Mouse (Mus musculus) kidney, postnatal 0 days (tissue): Measurements from ENCODE around the gene Chrm3. TPM values are rescaled to one million over a fixed set of nuclear protein-coding genes. Genes with fewer than 3 reads are reported as not detected.
"Not testable (repeated sequence)": the region's sequence is repeated elsewhere in the genome, so short reads cannot be mapped to it uniquely, and the experiment has no call there.

ENCODE experiments used
- ATAC-seq: fragments of 200-750 bp; cut with Nextera tagmentation; replicated peaks from 2 replicates; pipeline ENCODE4 v1.8.0; 2017; ENCODE audit warnings: low read depth, moderate number of reproducible peaks, moderate TSS enrichment, moderate library complexity; ENCODE audit not compliant: low FRiP score
- DNase-seq: peaks from one replicate; pipeline ENCODE4 v3.0.0-alpha.2; 2016; ENCODE audit warnings: low spot score
- H3K27ac ChIP-seq: fragments of 300-500 bp; sonication (generic); 2 replicates; pipeline ENCODE4 v1.5.1; 2014; ENCODE audit warnings: mild to moderate bottlenecking
- H3K27me3 ChIP-seq: fragments of 300-500 bp; sonication (generic); 2 replicates; pipeline ENCODE4 v1.6.1; 2014; ENCODE audit warnings: low read length, mixed read lengths; ENCODE audit not compliant: insufficient read depth
- H3K36me3 ChIP-seq: fragments of 300-500 bp; sonication (generic); 2 replicates; pipeline ENCODE4 v1.6.1; 2014; ENCODE audit warnings: low read length, mixed read lengths; ENCODE audit not compliant: insufficient read depth
- H3K4me1 ChIP-seq: fragments of 300-500 bp; sonication (generic); replicated peaks from 2 replicates; pipeline ENCODE4 v1.6.1; 2014; ENCODE audit warnings: antibody characterized with exemption, low read length, mixed read lengths; ENCODE audit not compliant: insufficient read depth
- H3K4me2 ChIP-seq: fragments of 300-500 bp; sonication (generic); 2 replicates; pipeline ENCODE4 v1.6.1; 2014; ENCODE audit warnings: mild to moderate bottlenecking, low read length, moderate library complexity, mixed read lengths
- H3K4me3 ChIP-seq: fragments of 300-500 bp; sonication (generic); replicated peaks from 2 replicates; pipeline ENCODE4 v1.5.1; 2014; ENCODE audit warnings: low read depth, low read length
- H3K9ac ChIP-seq: fragments of 300-500 bp; sonication (generic); 2 replicates; pipeline ENCODE4 v1.6.1; 2014; ENCODE audit warnings: low read depth, low read length
- H3K9me3 ChIP-seq: fragments of 300-500 bp; sonication (generic); replicated peaks from 2 replicates; pipeline ENCODE4 v1.6.1; 2016; ENCODE audit warnings: low read length, inconsistent platforms, mixed read lengths
- CTCF ChIP-seq: IDR thresholded peaks from 2 replicates; pipeline ENCODE4 v1.5.1; 2016; ENCODE audit warnings: antibody characterized with exemption, low read depth, mild to moderate bottlenecking, moderate library complexity
- WGBS: fragments of 180-500 bp; shearing (Covaris S2); extraction: QIAGEN DNeasy Blood & Tissue Kit; methylation state at CpG from one replicate; pipeline ENCODE4 v1.1.7; 2014; 5-methylcytosine and 5-hydroxymethylcytosine counted together
- polyA plus RNA-seq: library from polyadenylated mRNA; unstranded; fragments of >200 nt; fragmentation: Nextera tagmentation; extraction: Ambion mirVana; gene quantifications from 2 replicates; pipeline ENCODE4 v1.2.1, GENCODE M21; 2015

The Chrm3 gene
- 0.75 and 0.84 TPM in 2 replicates for polyA plus RNA-seq

- peak; percentile 56 for DNase-seq
- 1% methylated on average over 18 of the region's 18 CpGs for WGBS
- peak; percentile 25; the same call in 1 of the 2 replicates for TF ChIP-seq CTCF
- H3K27me3 ChIP-seq, result peaks cover 13% of the 10 kb centered on the region
- H3K27ac ChIP-seq, result no peak within 1 kb of the TSS
- peaks cover 9% of the 10 kb centered on the region; the same call in 1 of the 2 replicates for H3K4me1 ChIP-seq
- ATAC-seq, result peak; percentile 22; the same call in 1 of the 2 replicates
- peak within 1 kb of the TSS; percentile 61 for H3K4me3 ChIP-seq
- peak within 1 kb of the TSS; percentile 51 for H3K9ac ChIP-seq
- no peaks in the 10 kb centered on the region for H3K36me3 ChIP-seq
- no peaks in the 10 kb centered on the region for H3K9me3 ChIP-seq
- H3K4me2 ChIP-seq, result peak within 1 kb of the TSS; percentile 95
Observed at GRCm38 (mm10) chr13:10360777-10361176, at the start of gene Chrm3. Gene Chrm3 (minus strand): TSS chr13:10360847.

- no peak overlapping the region for H3K9ac ChIP-seq
- no peaks in the 10 kb centered on the region for H3K4me1 ChIP-seq
- ATAC-seq, result no peak
- H3K36me3 ChIP-seq, result no peaks in the 10 kb centered on the region
- H3K4me2 ChIP-seq, result no peak overlapping the region
- H3K9me3 ChIP-seq, result no peaks in the 10 kb centered on the region
- no peaks in the 10 kb centered on the region for H3K27me3 ChIP-seq
- no peak for DNase-seq
- no peak overlapping the region for H3K27ac ChIP-seq
- TF ChIP-seq CTCF, result no peak
- 90% methylated on average over 2 of the region's 2 CpGs for WGBS
- no peak overlapping the region for H3K4me3 ChIP-seq
Observed at GRCm38 (mm10) chr13:10394364-10394763, 33.7 kb upstream of the Chrm3 start.

GRCm38 (mm10) chr13:10375487-10375886 is 14.8 kb upstream of the Chrm3 start:
- not testable (repeated sequence) for ATAC-seq, H3K4me1 ChIP-seq, H3K9me3 ChIP-seq, H3K4me2 ChIP-seq, H3K27ac ChIP-seq, H3K9ac ChIP-seq, H3K27me3 ChIP-seq, H3K36me3 ChIP-seq, DNase-seq, H3K4me3 ChIP-seq

- H3K9me3 ChIP-seq, result no peaks in the 10 kb centered on the region
- peaks cover 9% of the 10 kb centered on the region; the same call in 1 of the 2 replicates for H3K4me1 ChIP-seq
- peak; percentile 53; the same call in 1 of the 2 replicates for ATAC-seq
- TF ChIP-seq CTCF, result no peak
- no peaks in the 10 kb centered on the region for H3K36me3 ChIP-seq
- WGBS, result under 1% methylated on average over 60 of the region's 60 CpGs
- H3K4me2 ChIP-seq, result peak overlapping the region; percentile 95
- peaks cover 13% of the 10 kb centered on the region for H3K27me3 ChIP-seq
- no peak overlapping the region for H3K27ac ChIP-seq
- peak overlapping the region; percentile 61 for H3K4me3 ChIP-seq
- no peak for DNase-seq
- H3K9ac ChIP-seq, result peak overlapping the region; percentile 51
Observed at GRCm38 (mm10) chr13:10360199-10360694, 400 bp downstream of the Chrm3 start.

GRCm38 (mm10) chr13:10359516-10360198 is 990 bp downstream of the Chrm3 start:
- DNase-seq, result peak; percentile 28
- Histone ChIP-seq H3K4me3 (peak overlapping the region; percentile 61), H3K36me3 (no peaks in the 10 kb centered on the region), H3K4me1 (peaks cover 9% of the 10 kb centered on the region; the same call in 1 of the 2 replicates), H3K27me3 (peaks cover 13% of the 10 kb centered on the region), H3K9me3 (no peaks in the 10 kb centered on the region), H3K9ac (peak overlapping the region; percentile 51), H3K27ac (no peak overlapping the region), H3K4me2 (peak overlapping the region; percentile 95)
- 0 out of 2 replicates have a peak, but pooled peaks have one; percentile 40 for ATAC-seq
- WGBS, result 1% methylated on average over 26 of the region's 26 CpGs
- no peak for TF ChIP-seq CTCF

- Histone ChIP-seq H3K4me1 (peaks cover 5% of the 10 kb centered on the region; the same call in 1 of the 2 replicates), H3K36me3 (no peaks in the 10 kb centered on the region), H3K27ac (no peak overlapping the region), H3K4me3 (no peak overlapping the region), H3K9ac (no peak overlapping the region), H3K27me3 (peaks cover 13% of the 10 kb centered on the region), H3K9me3 (no peaks in the 10 kb centered on the region), H3K4me2 (no peak overlapping the region)
- ATAC-seq, result no peak
- no peak for DNase-seq
- WGBS, result 80% methylated on average over 5 of the region's 5 CpGs
- TF ChIP-seq CTCF, result no peak
Observed at GRCm38 (mm10) chr13:10355796-10356195, 4.9 kb downstream of the Chrm3 start.
